Mouse (Mus musculus) liver, embryonic 14.5 days (tissue): ENCODE data around the gene Psmd2. TPM values are rescaled to one million over a fixed set of nuclear protein-coding genes. Genes with fewer than 3 reads are reported as not detected.
A peak's percentile ranks its signal among the peaks of the same experiment; 100 is the strongest.

Experiments used
- ATAC-seq: fragments of 200-750 bp; cut with Nextera tagmentation; 2 replicates; pipeline ENCODE4 v1.8.0; 2017; ENCODE audit warnings: moderate number of reproducible peaks, mild to moderate bottlenecking, moderate library complexity; ENCODE audit not compliant: insufficient read depth
- DNase-seq, 3 experiments: peaks; one replicate each; pipeline ENCODE4 v3.0.0-alpha.2; 2012 to 2013; ENCODE audit warnings: low read depth in 3 of 3, low spot score in 3 of 3
- H3K27ac ChIP-seq: fragments of 300-500 bp; sonication (generic); 2 replicates; pipeline ENCODE4 v1.5.1; 2014; ENCODE audit warnings: moderate library complexity, mild to moderate bottlenecking, control low read depth, inconsistent platforms
- H3K27me3 ChIP-seq: fragments of 300-500 bp; sonication (generic); 2 replicates; pipeline ENCODE4 v1.6.1; 2014; ENCODE audit warnings: mild to moderate bottlenecking, low read length, moderate library complexity; ENCODE audit not compliant: control insufficient read depth, insufficient read depth
- H3K36me3 ChIP-seq: fragments of 300-500 bp; sonication (generic); replicated peaks from 2 replicates; pipeline ENCODE4 v1.6.1; 2014; ENCODE audit warnings: low read depth; ENCODE audit not compliant: control insufficient read depth, insufficient read depth
- H3K4me1 ChIP-seq, 2 experiments: fragments of 200-500 bp in 1 of 2; fragments of 300-500 bp in 1 of 2; sonication (generic) in 1 of 2; replicated peaks; 2 replicates each; pipeline ENCODE4 v1.6.1; 2012 to 2014; ENCODE audit warnings: antibody characterized with exemption in 1 of 2, inconsistent platforms in 1 of 2, low read length in 1 of 2; ENCODE audit not compliant: control insufficient read depth in 2 of 2, insufficient read depth in 2 of 2
- H3K4me2 ChIP-seq: fragments of 300-500 bp; sonication (generic); 2 replicates; pipeline ENCODE4 v1.6.1; 2014; ENCODE audit warnings: low read depth, mild to moderate bottlenecking, control low read depth, moderate library complexity
- H3K4me3 ChIP-seq, 2 experiments: fragments of 200-500 bp in 1 of 2; fragments of 300-500 bp in 1 of 2; sonication (generic) in 1 of 2; 2 replicates each; pipeline ENCODE4 v1.5.1; 2012 to 2014; ENCODE audit warnings: low read depth in 2 of 2, low read length in 2 of 2, mild to moderate bottlenecking in 2 of 2, control low read depth in 1 of 2, inconsistent platforms in 1 of 2, moderate library complexity in 1 of 2; ENCODE audit not compliant: insufficient read depth in 1 of 2
- H3K9ac ChIP-seq: fragments of 300-500 bp; sonication (generic); replicated peaks from 2 replicates; pipeline ENCODE4 v1.6.1; 2014; ENCODE audit warnings: mild to moderate bottlenecking, control low read depth, moderate library complexity
- H3K9me3 ChIP-seq: fragments of 300-500 bp; sonication (generic); 2 replicates; pipeline ENCODE4 v1.6.1; 2016; ENCODE audit warnings: low read length, mixed read lengths; ENCODE audit not compliant: control insufficient read depth
- CTCF ChIP-seq: IDR thresholded peaks from 2 replicates; pipeline ENCODE4 v1.5.1; 2016; ENCODE audit warnings: antibody characterized with exemption, low read depth, control low read depth
- EP300 ChIP-seq: IDR thresholded peaks from 2 replicates; pipeline ENCODE4 v1.6.1; 2016; ENCODE audit warnings: antibody characterized with exemption, low read depth
- WGBS: fragments of 180-500 bp; shearing (Covaris S2); extraction: QIAGEN DNeasy Blood & Tissue Kit; methylation state at CpG from one replicate; pipeline ENCODE4 v1.1.7; 2014; ENCODE audit not compliant: insufficient replicate concordance; 5-methylcytosine and 5-hydroxymethylcytosine counted together
- polyA plus RNA-seq, 2 experiments: library from polyadenylated mRNA; depleted of rRNA in 1 of 2; stranded (reverse) in 1 of 2; unstranded in 1 of 2; fragments of >200 nt; fragmentation: Nextera tagmentation in 1 of 2; extraction: Ambion mirVana in 1 of 2; gene quantifications; 2 replicates each; pipeline versions ENCODE4 v1.2.1 to v1.2.3; 2012 to 2014

Psmd2 gene
- polyA plus RNA-seq, 2 experiments = 89.2 to 162 TPM

- ATAC-seq = no peak
- no peaks in the 10 kb centered on the region for H3K4me1 ChIP-seq
- H3K9me3 ChIP-seq = no peaks in the 10 kb centered on the region
- DNase-seq = no peak
- TF ChIP-seq EP300 (no peak), CTCF (no peak)
- no peak overlapping the region for H3K4me2 ChIP-seq
- H3K9ac ChIP-seq = no peak overlapping the region
- H3K36me3 ChIP-seq = no peaks in the 10 kb centered on the region
- H3K27ac ChIP-seq = no peak overlapping the region
- no peaks in the 10 kb centered on the region for H3K27me3 ChIP-seq
- no peak overlapping the region for H3K4me3 ChIP-seq
- 74% methylated on average over 8 of the region's 8 CpGs for WGBS
Observed at GRCm38 (mm10) chr16:20638367-20638766, 13.1 kb upstream of the Psmd2 start.

- no peak overlapping the region for H3K9ac ChIP-seq
- no peaks in the 10 kb centered on the region for H3K4me1 ChIP-seq
- H3K36me3 ChIP-seq = no peaks in the 10 kb centered on the region
- H3K27ac ChIP-seq = no peak overlapping the region
- DNase-seq (no peak), ATAC-seq (no peak)
- peak; percentile 87 for TF ChIP-seq CTCF
- TF ChIP-seq EP300 = no peak
- H3K27me3 ChIP-seq = no peaks in the 10 kb centered on the region
- WGBS = under 1% methylated on average over 8 of the region's 8 CpGs
- H3K4me3 ChIP-seq = no peak overlapping the region
- no peaks in the 10 kb centered on the region for H3K9me3 ChIP-seq
- no peak overlapping the region for H3K4me2 ChIP-seq
Observed at GRCm38 (mm10) chr16:20642161-20642560, 9.3 kb upstream of the Psmd2 start.

- no peak for ATAC-seq
- Histone ChIP-seq H3K36me3 (no peaks in the 10 kb centered on the region), H3K4me1 (no peaks in the 10 kb centered on the region), H3K9me3 (no peaks in the 10 kb centered on the region), H3K4me3 (no peak overlapping the region), H3K27ac (no peak overlapping the region), H3K4me2 (no peak overlapping the region), H3K27me3 (no peaks in the 10 kb centered on the region), H3K9ac (no peak overlapping the region)
- TF ChIP-seq CTCF (no peak), EP300 (no peak)
- DNase-seq = no peak
- WGBS = 61% methylated on average over 7 of the region's 7 CpGs
Observed at GRCm38 (mm10) chr16:20643911-20644310, 7.5 kb upstream of the Psmd2 start.

GRCm38 (mm10) chr16:20651947-20652310, 477 bp downstream of the Psmd2 start:
- peak; percentile 39; the same call in 1 of the 2 replicates for ATAC-seq
- Histone ChIP-seq H3K4me3 (peak overlapping the region; percentile 80 to 96), H3K4me1 (peaks cover 7% of the 10 kb centered on the region in 2 experiments; a peak in 3 of 4 replicates), H3K27ac (no peak overlapping the region; the same call in 1 of the 2 replicates), H3K9ac (peak overlapping the region; percentile 82), H3K4me2 (peak overlapping the region; percentile 69), H3K27me3 (no peaks in the 10 kb centered on the region), H3K36me3 (peaks cover 23% of the 10 kb centered on the region), H3K9me3 (no peaks in the 10 kb centered on the region)
- DNase-seq = no peak
- TF ChIP-seq EP300 (no peak), CTCF (no peak)
- 7% methylated on average over 12 of the region's 12 CpGs for WGBS

- Histone ChIP-seq H3K36me3 (peaks cover 35% of the 10 kb centered on the region), H3K4me2 (peak overlapping the region; percentile 69), H3K9me3 (no peaks in the 10 kb centered on the region), H3K9ac (no peak overlapping the region), H3K4me1 (peaks cover 7% of the 10 kb centered on the region in 2 experiments; a peak in 3 of 4 replicates), H3K4me3 (no peak overlapping the region), H3K27me3 (no peaks in the 10 kb centered on the region), H3K27ac (no peak overlapping the region)
- no peak for ATAC-seq
- 50% methylated on average over 2 of the region's 2 CpGs for WGBS
- no peak for DNase-seq
- TF ChIP-seq CTCF (no peak), EP300 (no peak)
Observed at GRCm38 (mm10) chr16:20653315-20653714, 1.9 kb downstream of the Psmd2 start.
